Mouse (Mus musculus): Measurements from ENCODE around the gene Pheta2. TPM values are rescaled to one million over a fixed set of nuclear protein-coding genes. Genes with fewer than 3 reads are reported as not detected.
"Not testable (repeated sequence)": the region's sequence is repeated elsewhere in the genome, so short reads cannot be mapped to it uniquely, and the experiment has no call there.

Gene Pheta2
- polyA plus RNA-seq, 1 experiment from 2014 or later = 10.0 TPM

GRCm38 (mm10) chr15:82353745-82354113, 15.0 kb downstream of the Pheta2 start:
- Histone ChIP-seq H3K9me3 (replicated peaks; ENCODE audit: control insufficient read depth, low read length) (no peaks in the 10 kb centered on the region), H3K4me2 (peak overlapping the region; percentile 88), H3K4me1 (ENCODE audit: control insufficient read depth, insufficient read depth, low read length) (peaks cover 11% of the 10 kb centered on the region; the same call in 1 of the 2 replicates), H3K4me3 (ENCODE audit: low read depth, low read length) (peak overlapping the region; percentile 95), H3K27ac (ENCODE audit: low read depth, low read length) (peak overlapping the region; percentile 85), H3K36me3 (ENCODE audit: control insufficient read depth, insufficient read depth, low read length) (peaks cover 20% of the 10 kb centered on the region), H3K9ac (ENCODE audit: low read depth, low read length) (peak overlapping the region; percentile 99), H3K27me3 (ENCODE audit: control insufficient read depth, insufficient read depth, low read length) (no peaks in the 10 kb centered on the region)
- under 1% methylated on average over 23 of the region's 23 CpGs for WGBS (ENCODE audit: insufficient replicate concordance)
- ATAC-seq (replicated peaks; ENCODE audit: insufficient number of reproducible peaks, low FRiP score, low TSS enrichment) = 0 out of 2 replicates have a peak, but pooled peaks have one; percentile 4

DNA sequence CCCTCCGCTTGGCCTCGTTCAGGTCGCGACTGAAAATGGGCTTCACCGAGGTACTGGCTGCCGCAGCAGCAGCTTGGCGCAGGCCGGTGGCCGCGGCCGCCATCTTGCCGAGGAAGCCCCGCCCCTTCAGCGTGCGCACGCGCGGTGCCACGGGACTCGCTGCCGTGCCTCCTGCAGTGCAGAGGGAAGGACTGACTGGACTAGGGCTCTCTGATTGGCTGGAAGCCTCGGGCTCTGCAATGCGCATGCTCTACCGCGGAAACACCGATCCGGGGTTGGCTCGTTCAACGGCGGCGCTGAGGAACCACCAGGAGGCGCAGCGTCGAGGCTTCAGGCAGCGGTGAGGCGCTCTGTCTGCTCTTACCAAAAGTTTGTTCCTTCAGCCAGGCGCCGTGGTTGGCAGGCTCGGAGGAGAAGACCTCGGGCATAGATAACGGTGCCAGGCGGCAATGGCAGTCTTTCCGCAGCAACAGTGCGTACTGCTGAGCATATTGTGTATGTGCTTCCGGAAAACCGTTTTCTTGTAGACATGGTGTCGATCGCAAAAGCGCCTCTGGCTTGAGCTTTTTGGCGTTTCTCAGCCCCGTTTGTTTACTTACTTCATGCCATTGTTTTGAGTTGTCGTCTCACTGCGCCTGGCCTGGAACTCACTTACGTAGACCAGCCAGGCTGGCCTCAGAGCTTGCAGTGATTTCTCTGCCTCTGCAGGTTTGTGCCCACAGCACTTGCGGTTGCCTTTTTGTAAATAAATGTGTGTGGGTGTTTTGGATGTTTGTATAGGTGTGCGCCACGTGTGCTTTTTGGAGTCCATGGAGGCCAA, 15.6 kb downstream of the Pheta2 start, which contains the start of gene Ndufa6:
Gene Ndufa6, minus strand, starts transcription at position 197 of the 820 bp plus-strand sequence.
- no peaks in the 10 kb centered on the region for H3K27me3 ChIP-seq (ENCODE audit: control insufficient read depth, insufficient read depth, low read length)
- peaks cover 14% of the 10 kb centered on the region; the same call in 1 of the 2 replicates for H3K4me1 ChIP-seq (ENCODE audit: control insufficient read depth, insufficient read depth, low read length)
- peak within 1 kb of the TSS; percentile 85 for H3K27ac ChIP-seq (ENCODE audit: low read depth, low read length)
- peak within 1 kb of the TSS; percentile 88 for H3K4me2 ChIP-seq
- H3K9ac ChIP-seq (ENCODE audit: low read depth, low read length) = peak within 1 kb of the TSS; percentile 99
- ATAC-seq (replicated peaks; ENCODE audit: insufficient number of reproducible peaks, low FRiP score, low TSS enrichment) = peak; percentile 97
- WGBS (ENCODE audit: insufficient replicate concordance) = 2% methylated on average over 57 of the region's 57 CpGs
- peaks cover 14% of the 10 kb centered on the region for H3K36me3 ChIP-seq (ENCODE audit: control insufficient read depth, insufficient read depth, low read length)
- peak within 1 kb of the TSS; percentile 95 for H3K4me3 ChIP-seq (ENCODE audit: low read depth, low read length)
- no peaks in the 10 kb centered on the region for H3K9me3 ChIP-seq (replicated peaks; ENCODE audit: control insufficient read depth, low read length)

- H3K9ac ChIP-seq (ENCODE audit: low read depth, low read length) = 0 out of 2 replicates have a peak overlapping the region, but pooled peaks have one; percentile 4
- no peak overlapping the region for H3K4me2 ChIP-seq
- 57% methylated on average over 22 of the region's 22 CpGs for WGBS (ENCODE audit: insufficient replicate concordance)
- no peak for ATAC-seq (replicated peaks; ENCODE audit: insufficient number of reproducible peaks, low FRiP score, low TSS enrichment)
- H3K4me1 ChIP-seq (ENCODE audit: control insufficient read depth, insufficient read depth, low read length) = peaks cover 12% of the 10 kb centered on the region; the same call in 1 of the 2 replicates
- 0 out of 2 replicates have a peak overlapping the region, but pooled peaks have one; percentile 16 for H3K27ac ChIP-seq (ENCODE audit: low read depth, low read length)
- H3K9me3 ChIP-seq (replicated peaks; ENCODE audit: control insufficient read depth, low read length) = no peaks in the 10 kb centered on the region
- H3K27me3 ChIP-seq (ENCODE audit: control insufficient read depth, insufficient read depth, low read length) = no peaks in the 10 kb centered on the region
- H3K4me3 ChIP-seq (ENCODE audit: low read depth, low read length) = no peak overlapping the region
- H3K36me3 ChIP-seq (ENCODE audit: control insufficient read depth, insufficient read depth, low read length) = no peaks in the 10 kb centered on the region
Observed at GRCm38 (mm10) chr15:82358431-82359260, 19.9 kb downstream of the Pheta2 start.

DNA sequence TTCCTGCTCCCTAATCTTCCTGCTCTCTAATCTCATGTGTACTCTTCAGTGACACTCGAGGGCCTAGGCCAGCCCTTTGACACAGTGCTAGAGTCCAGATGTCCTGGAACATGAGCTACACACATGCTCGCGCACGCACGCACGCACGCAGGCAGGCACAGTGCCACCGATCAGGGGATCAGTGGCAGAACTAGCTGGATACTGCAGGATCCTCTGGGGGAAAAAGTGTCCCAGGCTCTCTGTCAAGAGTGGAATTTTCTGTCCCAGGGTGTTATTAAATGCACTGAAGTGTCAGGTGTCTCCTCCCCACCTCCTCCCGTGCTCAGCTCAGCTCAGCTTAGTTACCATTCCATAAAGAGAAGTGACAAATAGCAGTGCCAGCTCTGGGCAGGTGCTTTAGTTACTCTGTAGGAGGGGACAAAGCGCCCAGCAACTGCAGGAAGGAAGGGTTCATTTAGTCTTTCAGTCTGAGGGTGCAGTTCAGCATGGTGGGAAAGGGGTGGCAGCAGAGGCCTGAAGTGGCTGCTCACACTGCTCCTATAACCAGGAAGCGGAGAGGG, 22.8 kb downstream of the Pheta2 start:
- H3K4me3 ChIP-seq (ENCODE audit: low read depth, low read length) = no peak overlapping the region
- H3K4me2 ChIP-seq = no peak overlapping the region
- H3K27ac ChIP-seq (ENCODE audit: low read depth, low read length) = no peak overlapping the region
- ATAC-seq (replicated peaks; ENCODE audit: insufficient number of reproducible peaks, low FRiP score, low TSS enrichment) = no peak
- H3K9ac ChIP-seq (ENCODE audit: low read depth, low read length) = no peak overlapping the region
- H3K27me3 ChIP-seq (ENCODE audit: control insufficient read depth, insufficient read depth, low read length) = no peaks in the 10 kb centered on the region
- H3K36me3 ChIP-seq (ENCODE audit: control insufficient read depth, insufficient read depth, low read length) = no peaks in the 10 kb centered on the region
- peaks cover 9% of the 10 kb centered on the region; the same call in 1 of the 2 replicates for H3K4me1 ChIP-seq (ENCODE audit: control insufficient read depth, insufficient read depth, low read length)
- WGBS (ENCODE audit: insufficient replicate concordance) = 71% methylated on average over 11 of the region's 11 CpGs
- H3K9me3 ChIP-seq (replicated peaks; ENCODE audit: control insufficient read depth, low read length) = no peaks in the 10 kb centered on the region

- ATAC-seq (replicated peaks; ENCODE audit: insufficient number of reproducible peaks, low FRiP score, low TSS enrichment) = no peak
- no peak overlapping the region for H3K27ac ChIP-seq (ENCODE audit: low read depth, low read length)
- no peaks in the 10 kb centered on the region for H3K36me3 ChIP-seq (ENCODE audit: control insufficient read depth, insufficient read depth, low read length)
- no peak overlapping the region for H3K4me2 ChIP-seq
- whole genome bisulfite sequencing (ENCODE audit: insufficient replicate concordance) = 77% methylated on average over 3 of the region's 4 CpGs
- no peak overlapping the region for H3K4me3 ChIP-seq (ENCODE audit: low read depth, low read length)
- H3K9ac ChIP-seq (ENCODE audit: low read depth, low read length) = no peak overlapping the region
- H3K4me1 ChIP-seq (ENCODE audit: control insufficient read depth, insufficient read depth, low read length) = peaks cover 9% of the 10 kb centered on the region; the same call in 1 of the 2 replicates
- no peaks in the 10 kb centered on the region for H3K27me3 ChIP-seq (ENCODE audit: control insufficient read depth, insufficient read depth, low read length)
- H3K9me3 ChIP-seq (replicated peaks; ENCODE audit: control insufficient read depth, low read length) = no peaks in the 10 kb centered on the region
Observed at GRCm38 (mm10) chr15:82362234-82362633, 23.5 kb downstream of the Pheta2 start.

DNA sequence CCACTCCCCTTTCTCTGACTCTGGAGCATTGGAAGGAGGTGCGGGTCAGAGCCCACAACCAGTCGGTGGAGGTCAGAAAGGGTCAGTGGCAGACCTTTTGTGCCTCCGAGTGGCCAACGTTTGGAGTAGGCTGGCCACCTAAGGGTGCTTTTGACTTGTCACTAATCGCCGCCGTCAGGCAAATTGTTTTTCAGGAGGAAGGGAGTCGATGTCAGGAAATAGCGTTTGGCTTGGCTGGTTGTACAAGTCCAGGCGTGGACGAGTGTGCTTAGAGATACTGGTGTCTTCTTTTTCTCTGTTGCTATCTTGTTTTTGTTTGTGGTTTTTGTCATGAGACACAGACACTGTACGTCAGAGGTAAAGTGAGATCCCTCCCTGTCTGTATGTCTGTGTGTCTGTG, 25.1 kb downstream of the Pheta2 start:
- ATAC-seq (replicated peaks; ENCODE audit: insufficient number of reproducible peaks, low FRiP score, low TSS enrichment); H3K9me3 ChIP-seq (replicated peaks; ENCODE audit: control insufficient read depth, low read length); H3K36me3 ChIP-seq (ENCODE audit: control insufficient read depth, insufficient read depth, low read length); H3K27ac ChIP-seq (ENCODE audit: low read depth, low read length); H3K9ac ChIP-seq (ENCODE audit: low read depth, low read length); H3K4me3 ChIP-seq (ENCODE audit: low read depth, low read length); H3K4me2 ChIP-seq; H3K27me3 ChIP-seq (ENCODE audit: control insufficient read depth, insufficient read depth, low read length); H3K4me1 ChIP-seq (ENCODE audit: control insufficient read depth, insufficient read depth, low read length): not testable (repeated sequence)
- 60% methylated on average over 7 of the region's 12 CpGs for WGBS (ENCODE audit: insufficient replicate concordance)

GRCm38 (mm10) chr15:82364561-82364960, 25.8 kb downstream of the Pheta2 start:
- not testable (repeated sequence) for H3K4me2 ChIP-seq; H3K36me3 ChIP-seq (ENCODE audit: control insufficient read depth, insufficient read depth, low read length); H3K27me3 ChIP-seq (ENCODE audit: control insufficient read depth, insufficient read depth, low read length); H3K4me3 ChIP-seq (ENCODE audit: low read depth, low read length); H3K27ac ChIP-seq (ENCODE audit: low read depth, low read length); H3K4me1 ChIP-seq (ENCODE audit: control insufficient read depth, insufficient read depth, low read length); ATAC-seq (replicated peaks; ENCODE audit: insufficient number of reproducible peaks, low FRiP score, low TSS enrichment); H3K9me3 ChIP-seq (replicated peaks; ENCODE audit: control insufficient read depth, low read length); H3K9ac ChIP-seq (ENCODE audit: low read depth, low read length)
- WGBS (ENCODE audit: insufficient replicate concordance) = 13% methylated on average over 6 of the region's 9 CpGs

DNA sequence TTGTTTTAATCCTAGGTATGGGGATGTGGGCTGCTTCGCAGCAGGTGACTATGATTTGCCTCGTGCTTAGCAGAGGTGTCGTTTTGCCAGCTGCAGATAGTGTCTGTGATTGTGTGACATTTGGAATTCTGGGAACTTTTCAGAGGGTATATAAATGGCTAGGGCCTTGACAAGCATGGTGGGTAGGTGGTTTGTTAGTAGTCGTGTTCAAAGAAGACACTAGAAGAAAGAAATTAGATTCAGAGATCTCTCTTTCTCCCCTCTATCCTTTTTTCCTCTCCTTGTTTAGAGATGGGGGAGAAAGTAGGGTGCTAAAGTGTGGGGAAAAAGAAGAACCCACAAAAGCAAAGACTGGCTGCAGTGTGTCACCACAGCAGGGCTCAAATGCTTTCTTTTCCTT, 29.4 kb downstream of the Pheta2 start:
- WGBS (ENCODE audit: insufficient replicate concordance) = 76% methylated on average over 4 of the region's 4 CpGs
- no peaks in the 10 kb centered on the region for H3K36me3 ChIP-seq (ENCODE audit: control insufficient read depth, insufficient read depth, low read length)
- no peaks in the 10 kb centered on the region for H3K9me3 ChIP-seq (replicated peaks; ENCODE audit: control insufficient read depth, low read length)
- no peak overlapping the region for H3K4me3 ChIP-seq (ENCODE audit: low read depth, low read length)
- H3K27ac ChIP-seq (ENCODE audit: low read depth, low read length) = no peak overlapping the region
- no peak for ATAC-seq (replicated peaks; ENCODE audit: insufficient number of reproducible peaks, low FRiP score, low TSS enrichment)
- H3K27me3 ChIP-seq (ENCODE audit: control insufficient read depth, insufficient read depth, low read length) = no peaks in the 10 kb centered on the region
- no peak overlapping the region for H3K4me2 ChIP-seq
- no peaks in the 10 kb centered on the region for H3K4me1 ChIP-seq (ENCODE audit: control insufficient read depth, insufficient read depth, low read length)
- no peak overlapping the region for H3K9ac ChIP-seq (ENCODE audit: low read depth, low read length)

Measured in heart, embryonic 11.5 days (tissue).